Mouse (Mus musculus): ENCODE measurements around the gene Usp38. TPM values are rescaled to one million over a fixed set of nuclear protein-coding genes. Genes with fewer than 3 reads are reported as not detected.

Usp38 gene
- polyA plus RNA-seq, 1 experiment, result 11.5 TPM

- no peak for DNase-seq (ENCODE audit: low read depth)
Observed at GRCm38 (mm10) chr8:80961937-80962591, 52.7 kb downstream of the Usp38 start.

DNA sequence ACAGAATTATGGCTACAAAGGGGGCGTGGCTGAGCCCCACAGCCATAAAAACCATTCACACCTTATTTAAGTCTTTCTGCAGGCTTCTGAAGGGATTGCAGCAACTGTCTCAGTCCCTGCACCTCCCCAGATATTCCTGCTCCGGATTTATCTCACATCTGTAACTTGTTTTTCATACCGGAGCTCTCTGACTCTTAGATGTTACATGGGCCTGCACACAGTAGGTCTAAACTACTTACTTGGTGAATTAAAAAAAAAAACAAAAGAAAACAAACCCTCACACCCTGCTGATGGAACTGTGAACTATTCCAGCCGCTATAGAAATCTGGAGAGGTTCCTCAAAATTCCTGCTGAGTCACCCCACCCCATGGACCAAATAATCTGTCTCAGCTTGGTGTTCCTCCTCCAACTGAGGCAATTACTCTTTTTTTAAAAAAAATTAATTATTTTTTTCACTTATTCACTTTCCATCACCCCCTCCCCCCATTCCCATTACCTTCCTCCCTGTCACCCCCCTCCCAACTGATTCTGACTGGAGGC lies 53.6 kb downstream of the Usp38 start:
- no peak for DNase-seq (ENCODE audit: low read depth)

DNA sequence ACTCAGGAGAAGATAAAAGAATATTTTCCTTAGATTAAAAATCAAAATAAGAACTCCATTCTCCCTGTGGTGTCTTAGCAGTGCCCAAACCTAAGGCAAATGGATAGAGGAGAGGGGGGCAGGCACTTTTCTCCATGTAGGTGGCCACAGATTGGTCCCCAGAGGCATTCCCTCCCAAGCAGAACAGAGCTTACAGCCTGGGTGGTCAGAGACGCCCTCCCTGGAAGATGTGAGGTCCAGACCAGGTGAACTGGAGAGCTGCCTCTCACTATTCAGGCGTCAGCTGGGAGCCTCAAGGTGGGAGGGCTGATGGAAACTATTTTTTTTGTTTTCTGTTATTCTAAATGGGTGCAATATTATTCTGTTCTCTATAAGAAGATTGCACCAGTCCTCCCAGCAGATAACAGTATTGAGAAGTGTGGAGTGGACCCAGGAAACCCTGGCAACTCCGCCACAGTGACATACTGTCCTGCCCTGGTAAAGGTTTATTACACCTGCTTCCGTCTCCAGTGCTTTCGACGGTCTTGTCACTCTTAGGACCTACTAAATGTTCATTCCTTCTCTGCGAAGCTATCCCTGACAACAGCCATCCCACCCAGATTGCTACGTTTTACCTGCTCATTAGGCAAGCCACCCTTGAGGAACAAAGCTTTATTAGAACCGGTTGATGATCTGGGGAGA lies 55.0 kb downstream of the Usp38 start:
- no peak for DNase-seq (ENCODE audit: low read depth)

DNA sequence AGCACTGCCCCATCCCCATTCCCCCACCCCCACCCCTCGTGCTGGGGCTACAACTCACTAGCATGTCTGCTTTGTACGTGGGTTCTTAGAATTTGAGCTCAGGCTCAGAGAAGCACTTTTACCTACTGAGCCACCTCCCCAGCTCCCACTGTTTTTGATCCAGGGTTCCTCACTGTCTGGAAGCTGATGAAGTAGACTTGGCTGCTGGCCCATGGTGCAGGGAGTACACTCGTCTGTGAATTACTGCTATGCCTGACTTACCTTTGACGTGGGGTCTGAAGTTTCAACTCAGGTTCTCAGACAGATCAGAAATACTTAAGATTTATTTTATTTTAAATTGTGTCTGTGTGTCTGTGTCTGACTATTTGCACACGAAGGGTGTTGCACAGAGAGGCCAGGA lies 57.0 kb downstream of the Usp38 start:
- DNase-seq (ENCODE audit: low read depth), result no peak

- DNase-seq (ENCODE audit: low read depth), result no peak
Observed at GRCm38 (mm10) chr8:80952973-80953372, 61.8 kb downstream of the Usp38 start.

DNA sequence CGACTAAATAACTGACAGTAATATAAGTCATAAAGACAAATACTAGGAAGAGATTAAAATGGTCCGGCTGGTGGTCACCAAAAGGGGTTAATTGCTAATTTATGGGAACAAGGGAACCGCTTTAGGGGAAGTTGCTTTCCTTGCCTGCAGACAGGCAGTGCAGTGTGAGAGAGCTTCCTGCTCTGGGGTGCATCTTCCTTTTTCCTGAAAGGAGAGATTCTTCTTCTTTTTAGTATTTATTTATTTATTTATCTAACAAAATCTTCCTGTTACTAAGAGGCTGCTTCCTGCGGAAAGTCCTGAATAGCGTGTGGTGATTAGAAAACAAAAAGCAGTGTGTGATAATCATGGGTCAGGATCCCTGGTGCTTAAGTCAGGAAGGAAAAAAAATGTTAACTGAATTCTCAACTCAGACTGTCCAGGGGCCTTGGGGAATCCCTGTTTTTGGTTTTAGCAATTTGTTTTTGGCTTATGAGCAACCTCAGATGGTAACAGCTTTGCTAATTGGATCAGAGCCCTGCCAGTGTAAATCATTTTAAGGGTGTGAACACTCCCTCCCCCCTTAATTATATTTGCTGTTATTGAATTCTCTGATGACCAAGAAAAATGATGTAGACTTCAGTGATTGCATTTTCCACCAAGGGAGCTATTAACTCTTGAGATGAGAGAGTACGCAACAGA lies 62.4 kb downstream of the Usp38 start:
- no peak for DNase-seq (ENCODE audit: low read depth)

DNA sequence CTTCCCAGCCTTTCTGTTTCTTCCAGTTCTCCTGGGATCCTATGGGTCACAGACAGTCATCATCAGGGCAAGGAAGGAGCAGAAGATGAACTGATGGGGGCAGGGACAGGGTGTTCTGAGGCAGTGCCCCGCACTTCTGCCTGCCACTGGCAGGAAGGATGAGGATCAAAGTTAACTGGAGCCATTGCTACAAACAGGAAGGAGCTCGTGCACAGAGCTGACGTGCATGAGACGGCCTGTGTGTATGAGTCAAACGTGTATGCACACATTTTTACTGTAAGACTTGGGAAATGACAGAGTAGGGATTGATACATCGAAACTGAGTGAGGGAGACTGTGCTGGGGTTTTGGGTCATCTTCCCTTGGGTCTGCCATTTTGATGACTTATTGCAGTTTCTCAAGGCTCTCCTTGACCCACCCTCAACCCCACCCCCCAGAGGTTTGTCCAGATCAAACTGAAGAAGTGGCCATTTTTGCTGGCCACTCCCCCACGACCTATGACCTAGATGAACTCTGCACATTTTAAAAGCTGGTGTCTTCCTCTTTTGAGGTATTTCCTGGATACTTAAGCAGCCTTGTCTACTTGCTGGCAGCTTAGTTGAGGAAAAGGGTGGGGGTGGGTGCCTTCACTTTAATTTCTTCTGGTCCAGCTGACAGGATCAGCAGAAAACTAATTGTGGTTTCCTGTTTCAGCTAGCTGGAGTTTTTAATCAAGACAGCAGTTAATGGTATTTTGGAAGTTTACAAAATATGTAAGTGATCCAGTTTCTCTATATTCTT lies 66.1 kb downstream of the Usp38 start:
- no peak for DNase-seq (ENCODE audit: low read depth)

DNA sequence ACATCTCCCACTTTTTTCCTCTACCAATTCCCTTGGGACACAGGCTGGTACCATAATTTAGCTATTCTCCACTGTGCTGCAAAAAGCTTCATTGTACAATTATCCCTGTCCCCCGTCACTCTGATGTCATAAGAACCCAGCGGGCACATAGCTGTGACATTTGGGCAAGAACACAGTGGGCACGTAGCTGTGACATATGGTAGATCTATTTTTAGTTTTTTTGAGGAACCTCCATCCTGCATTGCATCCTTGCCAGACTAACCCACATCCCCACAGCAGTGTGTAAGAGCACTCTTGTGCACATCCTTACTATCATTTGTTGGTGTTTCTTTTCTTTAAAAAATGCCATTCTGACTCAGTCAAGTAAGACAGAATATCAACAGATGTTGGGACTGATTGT lies 71.0 kb downstream of the Usp38 start:
- no peak for DNase-seq (ENCODE audit: low read depth)

GRCm38 (mm10) chr8:80941621-80942020 lies 73.1 kb downstream of the Usp38 start:
- DNase-seq (ENCODE audit: low read depth), result no peak

- DNase-seq (ENCODE audit: low read depth), result no peak
Observed at GRCm38 (mm10) chr8:80937814-80938650, 76.7 kb downstream of the Usp38 start.

Other genes with a start within 250 kb of the Usp38 start
- 34.2 and 36.8 TPM in 2 replicates for gene Gab1, start 134.4 kb downstream of the Usp38 start, polyA plus RNA-seq (2012; rRNA removed)

All from gonadal fat pad, adult 2 months (tissue).